Mouse (Mus musculus): ENCODE measurements around the gene Rnf26. TPM values are rescaled to one million over a fixed set of nuclear protein-coding genes. Genes with fewer than 3 reads are reported as not detected.

Rnf26 gene
- polyA plus RNA-seq (2011; ENCODE audit: insufficient read length, low read depth, missing spikeins) = 40.2 and 46.0 TPM in 2 replicates

- H3K4me3 ChIP-seq (ENCODE audit: insufficient read depth, low read length) = peak within 1 kb of the TSS; percentile 60
- H3K4me1 ChIP-seq (ENCODE audit: control insufficient read depth, insufficient read depth, low read length) = peaks cover 4% of the 10 kb centered on the region; the same call in 1 of the 2 replicates
- no peak within 1 kb of the TSS; the same call in 1 of the 2 replicates for H3K27ac ChIP-seq (ENCODE audit: insufficient read depth, low read length)
- TF ChIP-seq POLR2A (IDR thresholded peaks at IDR 0.05; ENCODE audit: low read depth, low read length) (peak; percentile 60), CTCF (IDR thresholded peaks at IDR 0.05; ENCODE audit: borderline replicate concordance, insufficient read depth, low read length) (no peak)
Observed at GRCm38 (mm10) chr9:44113105-44113789, at the start of gene Rnf26, which contains the start of gene Gm49380. Gene Rnf26 (minus strand): TSS chr9:44113517. Gene Gm49380 (minus strand): TSS chr9:44113500.

- no peaks in the 10 kb centered on the region for H3K4me1 ChIP-seq (ENCODE audit: control insufficient read depth, insufficient read depth, low read length)
- H3K27ac ChIP-seq (ENCODE audit: insufficient read depth, low read length) = no peak overlapping the region
- TF ChIP-seq CTCF (IDR thresholded peaks at IDR 0.05; ENCODE audit: borderline replicate concordance, insufficient read depth, low read length) (no peak), POLR2A (IDR thresholded peaks at IDR 0.05; ENCODE audit: low read depth, low read length) (no peak)
- no peak overlapping the region for H3K4me3 ChIP-seq (ENCODE audit: insufficient read depth, low read length)
Observed at GRCm38 (mm10) chr9:44159886-44160285, 46.6 kb upstream of the Rnf26 start.

- peaks cover 2% of the 10 kb centered on the region; the same call in 1 of the 2 replicates for H3K4me1 ChIP-seq (ENCODE audit: control insufficient read depth, insufficient read depth, low read length)
- 0 out of 2 replicates have a peak overlapping the region, but pooled peaks have one; percentile 40 for H3K27ac ChIP-seq (ENCODE audit: insufficient read depth, low read length)
- H3K4me3 ChIP-seq (ENCODE audit: insufficient read depth, low read length) = no peak overlapping the region
- no peak for TF ChIP-seq CTCF (IDR thresholded peaks at IDR 0.05; ENCODE audit: borderline replicate concordance, insufficient read depth, low read length)
- TF ChIP-seq POLR2A (IDR thresholded peaks at IDR 0.05; ENCODE audit: low read depth, low read length) = no peak
Observed at GRCm38 (mm10) chr9:44147290-44147689, 34.0 kb upstream of the Rnf26 start.

- Histone ChIP-seq H3K4me1 (ENCODE audit: control insufficient read depth, insufficient read depth, low read length) (peaks cover 2% of the 10 kb centered on the region; the same call in 1 of the 2 replicates), H3K4me3 (ENCODE audit: insufficient read depth, low read length) (no peak overlapping the region), H3K27ac (ENCODE audit: insufficient read depth, low read length) (no peak overlapping the region)
- TF ChIP-seq CTCF (IDR thresholded peaks at IDR 0.05; ENCODE audit: borderline replicate concordance, insufficient read depth, low read length) (no peak), POLR2A (IDR thresholded peaks at IDR 0.05; ENCODE audit: low read depth, low read length) (no peak)
Observed at GRCm38 (mm10) chr9:44144718-44145060, 31.4 kb upstream of the Rnf26 start.

GRCm38 (mm10) chr9:44144023-44144717 lies 30.9 kb upstream of the Rnf26 start:
- Histone ChIP-seq H3K4me3 (ENCODE audit: insufficient read depth, low read length) (no peak overlapping the region), H3K27ac (ENCODE audit: insufficient read depth, low read length) (no peak overlapping the region), H3K4me1 (ENCODE audit: control insufficient read depth, insufficient read depth, low read length) (peaks cover 2% of the 10 kb centered on the region; the same call in 1 of the 2 replicates)
- TF ChIP-seq CTCF (IDR thresholded peaks at IDR 0.05; ENCODE audit: borderline replicate concordance, insufficient read depth, low read length) (peak; percentile 33; the same call in 1 of the 2 replicates), POLR2A (IDR thresholded peaks at IDR 0.05; ENCODE audit: low read depth, low read length) (no peak)

GRCm38 (mm10) chr9:44143421-44143820 lies 30.1 kb upstream of the Rnf26 start:
- Histone ChIP-seq H3K4me3 (ENCODE audit: insufficient read depth, low read length) (no peak overlapping the region), H3K4me1 (ENCODE audit: control insufficient read depth, insufficient read depth, low read length) (peaks cover 2% of the 10 kb centered on the region; the same call in 1 of the 2 replicates), H3K27ac (ENCODE audit: insufficient read depth, low read length) (peak overlapping the region; percentile 31; the same call in 1 of the 2 replicates)
- no peak for TF ChIP-seq POLR2A (IDR thresholded peaks at IDR 0.05; ENCODE audit: low read depth, low read length)
- no peak for TF ChIP-seq CTCF (IDR thresholded peaks at IDR 0.05; ENCODE audit: borderline replicate concordance, insufficient read depth, low read length)

GRCm38 (mm10) chr9:44141951-44142350 lies 28.6 kb upstream of the Rnf26 start:
- TF ChIP-seq POLR2A (IDR thresholded peaks at IDR 0.05; ENCODE audit: low read depth, low read length) (no peak), CTCF (IDR thresholded peaks at IDR 0.05; ENCODE audit: borderline replicate concordance, insufficient read depth, low read length) (no peak)
- no peak overlapping the region for H3K27ac ChIP-seq (ENCODE audit: insufficient read depth, low read length)
- H3K4me3 ChIP-seq (ENCODE audit: insufficient read depth, low read length) = no peak overlapping the region
- no peaks in the 10 kb centered on the region for H3K4me1 ChIP-seq (ENCODE audit: control insufficient read depth, insufficient read depth, low read length)

GRCm38 (mm10) chr9:44137846-44138245 lies 24.5 kb upstream of the Rnf26 start:
- TF ChIP-seq POLR2A (IDR thresholded peaks at IDR 0.05; ENCODE audit: low read depth, low read length) (no peak), CTCF (IDR thresholded peaks at IDR 0.05; ENCODE audit: borderline replicate concordance, insufficient read depth, low read length) (no peak)
- H3K4me3 ChIP-seq (ENCODE audit: insufficient read depth, low read length) = no peak overlapping the region
- no peak overlapping the region for H3K27ac ChIP-seq (ENCODE audit: insufficient read depth, low read length)
- H3K4me1 ChIP-seq (ENCODE audit: control insufficient read depth, insufficient read depth, low read length) = no peaks in the 10 kb centered on the region

GRCm38 (mm10) chr9:44135731-44136411 lies 22.6 kb upstream of the Rnf26 start:
- 0 out of 2 replicates have a peak overlapping the region, but pooled peaks have one; percentile 6 for H3K27ac ChIP-seq (ENCODE audit: insufficient read depth, low read length)
- H3K4me1 ChIP-seq (ENCODE audit: control insufficient read depth, insufficient read depth, low read length) = no peaks in the 10 kb centered on the region
- TF ChIP-seq CTCF (IDR thresholded peaks at IDR 0.05; ENCODE audit: borderline replicate concordance, insufficient read depth, low read length) = no peak
- no peak for TF ChIP-seq POLR2A (IDR thresholded peaks at IDR 0.05; ENCODE audit: low read depth, low read length)
- peak overlapping the region; percentile 85 for H3K4me3 ChIP-seq (ENCODE audit: insufficient read depth, low read length)

All from embryonic fibroblast, embryonic 13.5 days (primary cell).